Mouse (Mus musculus) testis, postnatal 10 days (tissue): ENCODE measurements around the gene Sv2c.
"Not testable (repeated sequence)": the region's sequence is repeated elsewhere in the genome, so short reads cannot be mapped to it uniquely, and the experiment has no call there.

ENCODE experiments used
- DNase-seq: peaks from one replicate; pipeline ENCODE4 v3.0.0; 2021; ENCODE audit warnings: low spot score

Sv2c gene

GRCm38 (mm10) chr13:96132401-96132816 is at the start of gene Sv2c:
TSS of gene Sv2c (minus strand) at chr13:96132577.
- DNase-seq: peak; percentile 54

GRCm38 (mm10) chr13:96180671-96181161 is 48.3 kb upstream of the Sv2c start:
- DNase-seq: no peak

GRCm38 (mm10) chr13:96175591-96176212 is 43.3 kb upstream of the Sv2c start:
- DNase-seq: no peak

- DNase-seq: no peak
Measured at GRCm38 (mm10) chr13:96173686-96174085, 41.3 kb upstream of the Sv2c start.

- no peak for DNase-seq
Measured at GRCm38 (mm10) chr13:96172290-96172689, 39.9 kb upstream of the Sv2c start.

- DNase-seq: no peak
Measured at GRCm38 (mm10) chr13:96168991-96169665, 36.8 kb upstream of the Sv2c start.

GRCm38 (mm10) chr13:96166593-96166992 is 34.2 kb upstream of the Sv2c start:
- DNase-seq: no peak

GRCm38 (mm10) chr13:96133363-96134100 is 1.2 kb upstream of the Sv2c start:
- DNase-seq: no peak

- no peak for DNase-seq
Measured at GRCm38 (mm10) chr13:96132833-96133232, 456 bp upstream of the Sv2c start.

GRCm38 (mm10) chr13:96131911-96132310 is 466 bp downstream of the Sv2c start:
- DNase-seq: no peak

- DNase-seq: peak; percentile 42
Measured at GRCm38 (mm10) chr13:96131050-96131449, 1.3 kb downstream of the Sv2c start.

GRCm38 (mm10) chr13:96129081-96129480 is 3.3 kb downstream of the Sv2c start:
- DNase-seq: no peak

GRCm38 (mm10) chr13:96126669-96127068 is 5.7 kb downstream of the Sv2c start:
- no peak for DNase-seq

GRCm38 (mm10) chr13:96125011-96125410 is 7.4 kb downstream of the Sv2c start:
- DNase-seq: no peak

GRCm38 (mm10) chr13:96112711-96113110 is 19.7 kb downstream of the Sv2c start:
- no peak for DNase-seq

GRCm38 (mm10) chr13:96110767-96111166 is 21.6 kb downstream of the Sv2c start:
- no peak for DNase-seq

GRCm38 (mm10) chr13:96106367-96106766 is 26.0 kb downstream of the Sv2c start:
- no peak for DNase-seq

- no peak for DNase-seq
Measured at GRCm38 (mm10) chr13:96090929-96091328, 41.4 kb downstream of the Sv2c start.

GRCm38 (mm10) chr13:96085581-96086302 is 46.6 kb downstream of the Sv2c start:
- DNase-seq: no peak

- DNase-seq: not testable (repeated sequence)
Measured at GRCm38 (mm10) chr13:96081754-96082153, 50.6 kb downstream of the Sv2c start, which contains the start of gene Gm17190. TSS of gene Gm17190 (plus strand) at chr13:96082054.

- not testable (repeated sequence) for DNase-seq
Measured at GRCm38 (mm10) chr13:96081276-96081675, 51.1 kb downstream of the Sv2c start, which contains the start of gene Gm20075. TSS of gene Gm20075 (minus strand) at chr13:96081376.

GRCm38 (mm10) chr13:96073555-96073954 is 58.8 kb downstream of the Sv2c start:
- no peak for DNase-seq
